Mouse (Mus musculus) limb, embryonic 14.5 days (tissue): ENCODE measurements around the gene Ralgapa2. TPM values are rescaled to one million over a fixed set of nuclear protein-coding genes. Genes with fewer than 3 reads are reported as not detected.

ENCODE experiments used
- ATAC-seq: fragments of 200-750 bp; cut with Nextera tagmentation; 2 replicates; pipeline ENCODE4 v1.8.0; 2017; ENCODE audit warnings: low read depth, moderate number of reproducible peaks, moderate TSS enrichment; ENCODE audit not compliant: low FRiP score
- DNase-seq: peaks from one replicate; pipeline ENCODE4 v3.0.0-alpha.2; 2015; ENCODE audit warnings: low spot score
- H3K27ac ChIP-seq: fragments of 300-500 bp; sonication (generic); replicated peaks from 2 replicates; pipeline ENCODE4 v1.5.1; 2014; ENCODE audit warnings: low read depth, mild to moderate bottlenecking, low read length, moderate library complexity, mixed read lengths
- H3K27me3 ChIP-seq: fragments of 300-500 bp; sonication (generic); 2 replicates; pipeline ENCODE4 v1.6.1; 2014; ENCODE audit warnings: low read length, mixed read lengths; ENCODE audit not compliant: control insufficient read depth, insufficient read depth
- H3K36me3 ChIP-seq: fragments of 300-500 bp; sonication (generic); 2 replicates; pipeline ENCODE4 v1.6.1; 2014; ENCODE audit warnings: mild to moderate bottlenecking, low read length, moderate library complexity, mixed read lengths; ENCODE audit not compliant: control insufficient read depth, insufficient read depth
- H3K4me1 ChIP-seq: fragments of 300-500 bp; sonication (generic); 2 replicates; pipeline ENCODE4 v1.6.1; 2014; ENCODE audit warnings: antibody characterized with exemption, low read length, mixed read lengths; ENCODE audit not compliant: control insufficient read depth, insufficient read depth
- H3K4me2 ChIP-seq: fragments of 300-500 bp; sonication (generic); replicated peaks from 2 replicates; pipeline ENCODE4 v1.6.1; 2014; ENCODE audit warnings: low read depth, mild to moderate bottlenecking, low read length, moderate library complexity; ENCODE audit not compliant: severe bottlenecking
- H3K4me3 ChIP-seq: fragments of 300-500 bp; sonication (generic); replicated peaks from 2 replicates; pipeline ENCODE4 v1.5.1; 2014; ENCODE audit warnings: low read length
- H3K9ac ChIP-seq: fragments of 300-500 bp; sonication (generic); 2 replicates; pipeline ENCODE4 v1.6.1; 2014; ENCODE audit warnings: mild to moderate bottlenecking, low read depth, low read length, moderate library complexity; ENCODE audit not compliant: severe bottlenecking
- H3K9me3 ChIP-seq: fragments of 300-500 bp; sonication (generic); 2 replicates; pipeline ENCODE4 v1.6.1; 2016; ENCODE audit warnings: low read length; ENCODE audit not compliant: control insufficient read depth
- POLR2A ChIP-seq: fragments of 200-500 bp; IDR thresholded peaks from 2 replicates; pipeline ENCODE4 v1.8.0; 2012; ENCODE audit warnings: inconsistent platforms, mild to moderate bottlenecking, moderate library complexity, borderline replicate concordance; ENCODE audit not compliant: insufficient read depth, insufficient read length; ENCODE audit errors: extremely low read depth
- WGBS: fragments of 180-500 bp; shearing (Covaris S2); extraction: QIAGEN DNeasy Blood & Tissue Kit; methylation state at CpG from one replicate; pipeline ENCODE4 v1.1.7; 2014; 5-methylcytosine and 5-hydroxymethylcytosine counted together
- polyA plus RNA-seq, 2 experiments: library from polyadenylated mRNA; depleted of rRNA in 1 of 2; stranded (reverse) in 1 of 2; unstranded in 1 of 2; fragments of >200 nt; fragmentation: Nextera tagmentation in 1 of 2; extraction: Ambion mirVana in 1 of 2; gene quantifications; 2 replicates each; pipeline versions ENCODE4 v1.2.1 to v1.2.3; 2012 to 2014

The Ralgapa2 gene
- polyA plus RNA-seq, 2 experiments: 4.1 TPM

DNA sequence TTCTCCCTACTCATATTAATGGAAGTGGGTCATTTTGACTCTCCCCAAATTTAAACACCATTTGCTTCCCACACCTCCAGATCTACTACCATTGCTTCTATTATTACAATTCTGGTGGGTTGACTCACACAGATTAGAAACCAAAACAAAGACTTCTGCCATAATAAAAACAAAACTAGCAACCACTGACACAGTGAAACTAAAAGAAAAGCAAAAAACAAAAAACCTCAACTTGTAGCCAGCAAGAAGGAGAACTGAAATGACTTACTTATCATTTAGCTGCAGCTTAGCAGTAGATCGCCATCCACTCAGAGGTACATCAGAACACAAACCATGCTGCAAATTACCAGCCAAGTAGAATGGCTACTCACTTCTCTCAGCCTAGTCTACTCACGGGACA is 95.9 kb downstream of the Ralgapa2 start:
- no peaks in the 10 kb centered on the region for H3K27me3 ChIP-seq
- H3K36me3 ChIP-seq: no peaks in the 10 kb centered on the region
- H3K4me1 ChIP-seq: no peaks in the 10 kb centered on the region
- H3K27ac ChIP-seq: no peak overlapping the region
- H3K4me2 ChIP-seq: no peak overlapping the region
- 71% methylated on average over 2 of the region's 2 CpGs for WGBS
- no peak overlapping the region for H3K9ac ChIP-seq
- no peak for TF ChIP-seq POLR2A
- no peak for ATAC-seq
- no peaks in the 10 kb centered on the region for H3K9me3 ChIP-seq
- no peak overlapping the region for H3K4me3 ChIP-seq
- no peak for DNase-seq

- no peak for TF ChIP-seq POLR2A
- Histone ChIP-seq H3K27ac (no peak overlapping the region), H3K27me3 (no peaks in the 10 kb centered on the region), H3K9ac (no peak overlapping the region), H3K9me3 (no peaks in the 10 kb centered on the region), H3K4me3 (no peak overlapping the region), H3K36me3 (no peaks in the 10 kb centered on the region), H3K4me1 (no peaks in the 10 kb centered on the region), H3K4me2 (no peak overlapping the region)
- peak; percentile 53; the same call in 1 of the 2 replicates for ATAC-seq
- 38% methylated on average over 8 of the region's 8 CpGs for WGBS
- DNase-seq: peak; percentile 84
These were observed 97.5 kb downstream of the Ralgapa2 start for GRCm38 (mm10) chr2:146414484-146415291.

- TF ChIP-seq POLR2A: no peak
These were observed 99.4 kb downstream of the Ralgapa2 start for GRCm38 (mm10) chr2:146412733-146413132.

GRCm38 (mm10) chr2:146411904-146412303 is 100.2 kb downstream of the Ralgapa2 start:
- no peak for DNase-seq
- Histone ChIP-seq H3K4me1 (no peaks in the 10 kb centered on the region), H3K27ac (no peak overlapping the region), H3K36me3 (no peaks in the 10 kb centered on the region), H3K9ac (no peak overlapping the region), H3K27me3 (no peaks in the 10 kb centered on the region), H3K4me2 (no peak overlapping the region), H3K9me3 (no peaks in the 10 kb centered on the region), H3K4me3 (no peak overlapping the region)
- TF ChIP-seq POLR2A: no peak
- 75% methylated on average over 5 of the region's 5 CpGs for whole genome bisulfite sequencing
- no peak for ATAC-seq

More at GRCm38 (mm10) chr2:146412733-146413132, 99.4 kb downstream of the Ralgapa2 start:
- DNase-seq (no peak), ATAC-seq (no peak)
- H3K4me1 ChIP-seq: no peaks in the 10 kb centered on the region
- 72% methylated on average over 9 of the region's 9 CpGs for WGBS
- H3K36me3 ChIP-seq: no peaks in the 10 kb centered on the region
- no peak overlapping the region for H3K4me2 ChIP-seq
- H3K4me3 ChIP-seq: no peak overlapping the region
- no peaks in the 10 kb centered on the region for H3K9me3 ChIP-seq
- H3K9ac ChIP-seq: no peak overlapping the region
- no peaks in the 10 kb centered on the region for H3K27me3 ChIP-seq
- no peak overlapping the region for H3K27ac ChIP-seq

DNA sequence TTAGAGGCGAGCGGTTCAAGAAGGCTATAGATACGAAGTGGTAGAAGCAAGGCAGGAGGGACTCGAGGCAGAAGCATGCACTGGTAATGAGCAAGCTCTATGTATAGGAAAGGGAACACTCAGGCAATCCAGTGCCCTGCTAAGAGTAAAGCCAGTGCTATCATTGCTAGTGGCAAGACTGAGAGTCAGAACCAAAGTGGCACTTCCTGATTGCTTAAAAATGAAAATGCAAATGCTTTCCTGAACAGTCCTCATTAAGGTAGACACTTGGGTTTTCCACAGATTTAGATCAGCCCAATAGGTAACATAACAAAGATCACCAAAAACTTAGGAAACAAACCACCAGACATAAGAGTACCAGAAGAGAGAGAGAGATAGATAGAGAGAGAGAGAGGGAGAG is 105.1 kb downstream of the Ralgapa2 start:
- H3K4me2 ChIP-seq: no peak overlapping the region
- no peak overlapping the region for H3K4me3 ChIP-seq
- 92% methylated on average over 4 of the region's 4 CpGs for WGBS
- ATAC-seq: no peak
- no peak for TF ChIP-seq POLR2A
- no peaks in the 10 kb centered on the region for H3K4me1 ChIP-seq
- no peak for DNase-seq
- H3K27me3 ChIP-seq: no peaks in the 10 kb centered on the region
- H3K9me3 ChIP-seq: no peaks in the 10 kb centered on the region
- no peak overlapping the region for H3K27ac ChIP-seq
- H3K36me3 ChIP-seq: no peaks in the 10 kb centered on the region
- no peak overlapping the region for H3K9ac ChIP-seq

DNA sequence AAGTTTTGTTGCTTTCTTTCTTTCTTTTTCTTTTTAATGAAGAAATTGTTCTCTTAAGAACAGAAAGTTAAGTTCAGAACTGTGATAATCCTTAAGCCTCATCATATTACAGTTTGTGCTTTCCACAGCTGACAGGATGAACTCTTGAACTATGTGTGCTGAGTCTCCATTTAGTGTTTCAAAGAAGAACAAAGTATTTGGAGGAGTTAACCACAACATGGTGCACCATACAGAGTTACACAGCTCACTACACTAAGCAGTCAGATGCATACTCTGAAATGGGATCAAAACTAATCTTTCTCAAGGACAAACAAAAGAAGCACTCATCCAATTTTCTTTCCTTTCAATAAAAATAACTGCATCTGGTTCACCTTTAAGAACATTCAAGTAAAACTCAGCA is 110.6 kb downstream of the Ralgapa2 start:
- Histone ChIP-seq H3K9ac (no peak overlapping the region), H3K4me3 (no peak overlapping the region), H3K27ac (no peak overlapping the region), H3K4me1 (no peaks in the 10 kb centered on the region), H3K4me2 (no peak overlapping the region), H3K9me3 (no peaks in the 10 kb centered on the region), H3K36me3 (no peaks in the 10 kb centered on the region), H3K27me3 (no peaks in the 10 kb centered on the region)
- ATAC-seq (no peak), DNase-seq (no peak)
- no peak for TF ChIP-seq POLR2A
